Mouse (Mus musculus): Measurements from ENCODE around the gene Emilin2. TPM values are rescaled to one million over a fixed set of nuclear protein-coding genes. Genes with fewer than 3 reads are reported as not detected.

Gene Emilin2
- polyA plus RNA-seq, 1 experiment from 2014 or later: 1.1 TPM

DNA sequence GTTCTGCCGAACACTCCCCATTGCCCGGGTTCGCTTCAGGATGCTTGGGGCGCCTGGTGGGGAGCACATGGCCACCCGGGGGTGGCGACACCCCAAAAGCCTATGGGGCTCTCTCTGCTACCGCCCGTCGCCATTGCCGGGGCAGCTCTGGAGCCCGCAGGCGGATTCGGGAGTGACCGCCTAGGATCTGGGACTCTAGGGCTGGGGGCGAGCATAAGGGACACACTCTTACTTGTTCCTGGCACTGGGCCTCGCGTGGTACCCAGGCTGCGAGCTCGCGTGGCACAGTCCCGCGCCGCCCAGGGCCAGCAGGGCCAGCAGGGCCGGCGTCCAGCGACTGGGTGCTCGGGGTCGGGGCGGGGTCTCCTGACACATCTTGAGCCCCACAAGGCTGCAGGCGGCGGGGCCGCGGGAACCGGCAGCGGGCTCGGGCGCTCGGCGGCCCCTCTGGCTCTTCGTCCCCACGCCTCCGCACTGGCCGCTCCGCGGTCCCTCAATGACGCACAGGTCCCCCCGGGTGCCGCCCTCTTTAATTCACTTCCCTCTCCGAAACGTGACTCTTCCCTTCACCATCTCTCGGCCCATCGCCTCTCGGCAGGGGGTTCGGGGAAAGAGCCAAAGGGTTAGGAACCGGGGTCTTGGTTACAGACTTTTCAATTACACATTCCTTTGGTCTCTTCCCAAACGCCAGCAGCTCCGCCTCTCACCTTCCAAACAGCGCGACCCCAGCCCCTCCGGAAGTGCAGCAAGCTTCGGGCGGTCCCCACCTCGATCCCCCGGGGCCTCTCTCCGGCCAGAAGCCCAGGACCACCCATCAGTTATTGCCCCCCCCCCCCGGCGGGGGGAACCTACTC is 1.1 kb downstream of the Emilin2 start:
- Histone ChIP-seq H3K36me3 (no peaks in the 10 kb centered on the region), H3K9ac (replicated peaks) (peak overlapping the region; percentile 61), H3K27me3 (peaks cover 29% of the 10 kb centered on the region), H3K4me1 (peaks cover 24% of the 10 kb centered on the region), H3K27ac (replicated peaks) (no peak overlapping the region), H3K9me3 (no peaks in the 10 kb centered on the region), H3K4me3 (peak overlapping the region; percentile 64), H3K4me2 (replicated peaks) (peak overlapping the region; percentile 100)
- WGBS: under 1% methylated on average over 67 of the region's 67 CpGs
- peak; percentile 64 for ATAC-seq (replicated peaks)

DNA sequence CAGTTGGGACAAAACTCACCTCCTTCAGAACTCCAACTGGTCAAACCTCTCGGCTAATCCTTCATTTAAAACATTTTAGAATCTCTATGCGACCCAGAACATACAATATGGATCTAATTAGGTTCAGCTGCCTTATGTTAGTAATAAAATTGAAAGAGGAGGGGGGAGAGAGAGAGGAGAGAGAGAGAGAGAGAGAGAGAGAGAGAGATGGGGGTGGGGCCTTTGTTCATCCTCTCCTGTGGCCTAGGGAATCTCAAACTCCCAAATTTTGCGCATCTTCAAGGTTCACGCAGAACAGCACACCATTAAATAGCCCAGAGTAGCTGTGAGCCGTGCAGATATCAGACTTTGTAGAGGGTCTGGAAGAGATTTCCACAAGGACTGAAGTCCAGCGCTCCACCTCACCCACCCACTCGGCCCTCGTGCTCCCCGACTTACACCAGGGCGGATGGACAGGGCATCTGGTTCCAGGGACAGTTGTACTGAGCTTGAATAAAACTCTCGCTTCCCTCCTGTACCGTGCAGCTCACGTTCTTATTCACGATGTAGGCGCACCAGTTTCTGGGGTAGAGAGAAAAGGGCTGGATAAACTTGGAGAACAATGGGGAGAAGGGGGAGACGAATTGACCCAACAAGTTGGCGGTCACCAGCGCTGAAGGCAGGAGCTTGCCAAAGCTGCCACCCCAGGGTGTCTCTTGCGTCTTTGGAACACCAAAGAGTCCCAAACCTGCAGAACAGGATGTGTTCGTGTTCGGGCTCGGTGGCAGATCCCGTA is 1.9 kb downstream of the Emilin2 start:
- no peaks in the 10 kb centered on the region for H3K9me3 ChIP-seq
- peak overlapping the region; percentile 64 for H3K4me3 ChIP-seq
- no peaks in the 10 kb centered on the region for H3K36me3 ChIP-seq
- H3K4me1 ChIP-seq: peaks cover 24% of the 10 kb centered on the region
- no peak for ATAC-seq (replicated peaks)
- peak overlapping the region; percentile 100 for H3K4me2 ChIP-seq (replicated peaks)
- peak overlapping the region; percentile 61 for H3K9ac ChIP-seq (replicated peaks)
- H3K27me3 ChIP-seq: peaks cover 29% of the 10 kb centered on the region
- H3K27ac ChIP-seq (replicated peaks): no peak overlapping the region
- 3% methylated on average over 23 of the region's 23 CpGs for WGBS

DNA sequence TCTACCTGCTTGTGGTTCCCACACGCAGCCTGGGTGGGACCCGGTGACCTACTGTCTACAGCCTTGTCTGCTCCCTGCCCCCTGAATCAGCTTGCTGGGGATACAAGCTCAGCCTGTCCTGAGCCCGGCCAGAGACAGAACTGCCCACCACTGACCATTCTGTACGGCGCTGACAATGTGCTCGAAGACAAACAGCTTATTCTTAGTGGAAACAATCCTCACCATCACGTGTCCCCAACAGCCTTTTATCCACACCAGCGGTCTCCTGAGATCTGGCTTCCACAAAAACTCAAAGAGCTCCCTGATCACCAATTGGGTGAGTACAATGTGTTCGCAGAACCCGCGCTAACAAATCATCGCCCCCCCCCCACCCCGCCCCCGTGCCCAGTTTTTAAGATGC is 2.6 kb downstream of the Emilin2 start:
- WGBS: 10% methylated on average over 14 of the region's 14 CpGs

DNA sequence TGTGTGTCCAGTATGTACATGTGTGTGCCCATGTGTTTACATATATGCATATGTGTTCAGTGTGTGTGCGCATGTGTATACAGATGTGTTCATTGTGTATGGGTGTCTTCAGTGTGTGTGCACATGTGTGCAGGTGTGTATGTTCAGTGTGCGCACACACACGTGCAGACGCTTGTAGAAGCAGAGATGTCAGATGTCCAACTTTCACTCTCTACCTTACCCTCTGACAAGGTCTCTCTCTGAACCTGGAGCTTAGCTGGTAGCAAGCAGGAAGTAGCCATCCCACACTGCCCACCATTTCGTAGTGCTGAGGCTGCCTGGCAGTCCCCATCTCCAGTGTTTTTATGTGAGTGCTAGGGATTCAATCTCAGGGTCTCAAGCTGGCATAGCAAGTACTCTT is 3.5 kb downstream of the Emilin2 start:
- Histone ChIP-seq H3K4me2 (replicated peaks) (no peak overlapping the region), H3K9ac (replicated peaks) (no peak overlapping the region), H3K4me1 (peaks cover 24% of the 10 kb centered on the region), H3K9me3 (no peaks in the 10 kb centered on the region), H3K36me3 (no peaks in the 10 kb centered on the region), H3K27ac (replicated peaks) (no peak overlapping the region), H3K4me3 (no peak overlapping the region), H3K27me3 (peaks cover 29% of the 10 kb centered on the region)
- 92% methylated on average over 5 of the region's 5 CpGs for WGBS
- ATAC-seq (replicated peaks): no peak

More for the DNA sequence above, 2.6 kb downstream of the Emilin2 start:
- ATAC-seq (replicated peaks): no peak
- no peak overlapping the region for H3K4me2 ChIP-seq (replicated peaks)
- no peak overlapping the region for H3K4me3 ChIP-seq
- H3K36me3 ChIP-seq: no peaks in the 10 kb centered on the region
- H3K9me3 ChIP-seq: no peaks in the 10 kb centered on the region
- H3K27ac ChIP-seq (replicated peaks): no peak overlapping the region
- H3K9ac ChIP-seq (replicated peaks): no peak overlapping the region
- peaks cover 29% of the 10 kb centered on the region for H3K27me3 ChIP-seq
- peaks cover 24% of the 10 kb centered on the region for H3K4me1 ChIP-seq

DNA sequence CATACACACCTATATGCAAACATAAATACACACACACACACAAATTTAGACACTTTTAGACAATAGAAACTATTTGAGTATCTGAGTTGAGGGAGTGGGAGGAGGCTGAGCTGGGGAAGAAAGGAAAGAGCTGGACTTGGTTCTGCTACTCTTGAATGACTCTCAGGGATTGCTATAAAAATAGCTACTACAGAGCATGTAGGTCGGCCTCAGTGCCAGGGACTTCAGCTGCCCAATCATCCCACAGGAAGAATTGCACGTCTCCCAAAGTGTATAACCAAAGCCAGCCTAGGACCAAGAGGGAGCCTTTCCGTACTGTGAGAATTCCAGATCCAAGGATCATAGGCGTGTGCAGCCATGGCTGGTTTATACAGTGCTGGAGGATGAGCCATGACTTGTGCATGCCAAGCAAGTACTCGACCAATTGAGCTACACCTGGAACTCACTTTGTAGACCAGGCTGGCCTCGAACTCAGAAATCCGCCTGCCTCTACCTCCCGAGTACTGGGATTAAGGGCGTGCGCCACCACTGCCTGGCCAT is 4.5 kb downstream of the Emilin2 start:
- peaks cover 29% of the 10 kb centered on the region for H3K27me3 ChIP-seq
- no peak overlapping the region for H3K4me2 ChIP-seq (replicated peaks)
- ATAC-seq (replicated peaks): no peak
- H3K9me3 ChIP-seq: no peaks in the 10 kb centered on the region
- H3K9ac ChIP-seq (replicated peaks): no peak overlapping the region
- 89% methylated on average over 10 of the region's 10 CpGs for WGBS
- no peak overlapping the region for H3K27ac ChIP-seq (replicated peaks)
- H3K4me3 ChIP-seq: no peak overlapping the region
- no peaks in the 10 kb centered on the region for H3K36me3 ChIP-seq
- H3K4me1 ChIP-seq: peaks cover 24% of the 10 kb centered on the region

- ATAC-seq (replicated peaks): no peak
- Histone ChIP-seq H3K4me1 (peaks cover 24% of the 10 kb centered on the region), H3K4me2 (replicated peaks) (no peak overlapping the region), H3K9ac (replicated peaks) (no peak overlapping the region), H3K36me3 (no peaks in the 10 kb centered on the region), H3K27me3 (peaks cover 24% of the 10 kb centered on the region), H3K27ac (replicated peaks) (no peak overlapping the region), H3K4me3 (no peak overlapping the region), H3K9me3 (no peaks in the 10 kb centered on the region)
- WGBS: 85% methylated on average over 4 of the region's 4 CpGs
Measured at GRCm38 (mm10) chr17:71306716-71307115, 5.1 kb downstream of the Emilin2 start.

DNA sequence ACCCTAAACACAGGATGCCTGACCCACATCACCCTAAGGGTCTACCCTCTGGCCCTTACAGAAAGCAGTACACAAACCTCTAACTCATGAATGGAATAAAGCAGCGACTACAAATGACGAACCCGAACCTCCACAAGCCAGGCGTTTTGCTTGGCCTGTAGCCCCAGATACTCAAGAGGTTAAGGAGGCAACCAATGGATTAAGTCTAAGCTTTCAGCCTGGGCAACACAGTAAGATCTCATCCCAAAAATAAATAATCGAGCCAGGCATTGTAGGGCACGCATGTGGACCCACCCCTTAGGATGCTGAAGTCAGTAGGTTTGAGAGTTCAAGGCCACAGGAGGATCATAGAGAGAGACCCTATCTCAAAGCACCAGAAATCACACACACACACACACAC is 5.7 kb downstream of the Emilin2 start:
- Histone ChIP-seq H3K4me3 (no peak overlapping the region), H3K27ac (replicated peaks) (no peak overlapping the region), H3K27me3 (peaks cover 19% of the 10 kb centered on the region), H3K9me3 (no peaks in the 10 kb centered on the region), H3K4me1 (peaks cover 19% of the 10 kb centered on the region), H3K36me3 (no peaks in the 10 kb centered on the region), H3K4me2 (replicated peaks) (no peak overlapping the region), H3K9ac (replicated peaks) (no peak overlapping the region)
- ATAC-seq (replicated peaks): no peak
- 77% methylated on average over 6 of the region's 6 CpGs for WGBS

- Histone ChIP-seq H3K27me3 (no peaks in the 10 kb centered on the region), H3K9me3 (no peaks in the 10 kb centered on the region), H3K27ac (replicated peaks) (no peak overlapping the region), H3K4me3 (no peak overlapping the region), H3K9ac (replicated peaks) (no peak overlapping the region), H3K4me1 (no peaks in the 10 kb centered on the region), H3K4me2 (replicated peaks) (no peak overlapping the region), H3K36me3 (no peaks in the 10 kb centered on the region)
- no peak for ATAC-seq (replicated peaks)
- 60% methylated on average over 6 of the region's 6 CpGs for whole genome bisulfite sequencing
Measured at GRCm38 (mm10) chr17:71303444-71303843, 8.3 kb downstream of the Emilin2 start.

DNA sequence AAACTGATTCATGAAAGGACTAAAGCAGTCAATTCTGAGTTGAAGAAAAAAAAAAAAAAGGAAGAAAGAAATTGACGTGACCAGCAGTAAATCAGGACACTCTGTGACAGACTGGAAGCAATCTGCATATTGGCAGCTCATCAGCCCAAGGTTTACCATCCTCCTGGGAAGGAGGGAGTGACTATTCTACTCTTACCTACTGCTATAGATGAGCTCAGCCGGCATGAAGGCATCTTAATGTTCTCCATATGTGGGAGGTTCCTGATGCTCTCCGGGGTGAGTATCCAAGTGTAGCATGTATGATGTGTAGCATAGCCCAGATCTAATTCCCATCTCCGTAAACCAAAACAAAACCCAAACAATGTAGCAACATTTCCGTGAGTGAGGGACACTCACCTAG is 10.4 kb downstream of the Emilin2 start:
- H3K9me3 ChIP-seq: no peaks in the 10 kb centered on the region
- WGBS: 82% methylated on average over 5 of the region's 5 CpGs
- H3K36me3 ChIP-seq: no peaks in the 10 kb centered on the region
- H3K4me3 ChIP-seq: no peak overlapping the region
- no peak overlapping the region for H3K27ac ChIP-seq (replicated peaks)
- H3K4me1 ChIP-seq: no peaks in the 10 kb centered on the region
- H3K27me3 ChIP-seq: no peaks in the 10 kb centered on the region
- H3K9ac ChIP-seq (replicated peaks): no peak overlapping the region
- no peak overlapping the region for H3K4me2 ChIP-seq (replicated peaks)
- ATAC-seq (replicated peaks): no peak

DNA sequence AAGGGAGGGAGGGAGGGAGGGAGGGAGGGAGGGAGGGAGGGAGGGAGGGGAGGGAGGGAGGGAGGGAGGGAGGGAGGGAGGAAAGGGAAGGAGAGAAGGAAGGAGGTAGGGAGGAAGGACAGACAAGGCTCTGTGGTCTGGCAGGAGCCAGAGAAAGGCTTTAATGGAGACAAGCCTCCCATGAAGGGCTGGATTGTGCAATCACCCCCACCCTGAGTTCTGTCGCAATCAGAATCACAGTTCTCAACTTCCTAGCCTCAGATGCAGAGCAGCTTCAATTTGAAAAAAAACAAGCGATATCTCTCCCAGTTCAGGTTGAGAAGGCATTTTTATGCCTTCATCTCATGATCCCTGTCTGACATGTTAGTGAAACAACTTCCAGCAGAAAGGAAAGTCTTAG is 11.4 kb downstream of the Emilin2 start:
- H3K27ac ChIP-seq (replicated peaks): no peak overlapping the region
- H3K36me3 ChIP-seq: no peaks in the 10 kb centered on the region
- no peak overlapping the region for H3K4me2 ChIP-seq (replicated peaks)
- no peak overlapping the region for H3K9ac ChIP-seq (replicated peaks)
- ATAC-seq (replicated peaks): no peak
- no peaks in the 10 kb centered on the region for H3K9me3 ChIP-seq
- 88% methylated on average over 2 of the region's 2 CpGs for WGBS
- H3K4me1 ChIP-seq: no peaks in the 10 kb centered on the region
- no peaks in the 10 kb centered on the region for H3K27me3 ChIP-seq
- H3K4me3 ChIP-seq: no peak overlapping the region

GRCm38 (mm10) chr17:71299879-71300278 is 11.9 kb downstream of the Emilin2 start:
- no peak for ATAC-seq (replicated peaks)
- no peaks in the 10 kb centered on the region for H3K4me1 ChIP-seq
- 93% methylated on average over 4 of the region's 4 CpGs for WGBS

GRCm38 (mm10) chr17:71294570-71294969 is 17.2 kb downstream of the Emilin2 start:
- no peak overlapping the region for H3K9ac ChIP-seq (replicated peaks)
- no peaks in the 10 kb centered on the region for H3K27me3 ChIP-seq
- ATAC-seq (replicated peaks): no peak
- no peaks in the 10 kb centered on the region for H3K9me3 ChIP-seq
- no peaks in the 10 kb centered on the region for H3K4me1 ChIP-seq
- 76% methylated on average over 3 of the region's 3 CpGs for WGBS
- no peak overlapping the region for H3K27ac ChIP-seq (replicated peaks)
- no peak overlapping the region for H3K4me3 ChIP-seq
- no peak overlapping the region for H3K4me2 ChIP-seq (replicated peaks)
- no peaks in the 10 kb centered on the region for H3K36me3 ChIP-seq

More at GRCm38 (mm10) chr17:71299879-71300278, 11.9 kb downstream of the Emilin2 start:
- H3K4me3 ChIP-seq: no peak overlapping the region
- H3K27ac ChIP-seq (replicated peaks): no peak overlapping the region
- no peaks in the 10 kb centered on the region for H3K27me3 ChIP-seq
- H3K9ac ChIP-seq (replicated peaks): no peak overlapping the region
- H3K4me2 ChIP-seq (replicated peaks): no peak overlapping the region
- no peaks in the 10 kb centered on the region for H3K9me3 ChIP-seq
- H3K36me3 ChIP-seq: no peaks in the 10 kb centered on the region

Measured in forebrain, embryonic 15.5 days (tissue).